Mouse (Mus musculus) myocyte (in vitro differentiated cells): Measurements from ENCODE around the gene Olfr952.

Source experiments
- E2F4 ChIP-seq: IDR thresholded peaks from one replicate; pipeline ENCODE4 v1.6.1; 2011; ENCODE audit warnings: mild to moderate bottlenecking, control low read depth, moderate library complexity; ENCODE audit not compliant: insufficient read depth
- MYOD1 ChIP-seq, 3 experiments: IDR thresholded peaks; one replicate each; pipeline ENCODE4 v1.6.1; 2011; ENCODE audit warnings: control low read depth in 2 of 3, low read depth in 2 of 3, mild to moderate bottlenecking in 2 of 3, moderate library complexity in 1 of 3; ENCODE audit not compliant: insufficient read length in 2 of 3, control insufficient read depth in 1 of 3
- POLR2A ChIP-seq: IDR thresholded peaks from one replicate; pipeline ENCODE4 v1.6.1; 2011; ENCODE audit warnings: low read depth, mild to moderate bottlenecking, control low read depth, moderate library complexity; ENCODE audit not compliant: insufficient read length
- POLR2AphosphoS2 ChIP-seq: IDR thresholded peaks from one replicate; pipeline ENCODE4 v1.6.1; 2011; ENCODE audit warnings: low read depth, control low read depth; ENCODE audit not compliant: insufficient read length
- TCF12 ChIP-seq: IDR thresholded peaks from one replicate; pipeline ENCODE4 v1.6.1; 2011; ENCODE audit warnings: mild to moderate bottlenecking, control low read depth; ENCODE audit not compliant: poor library complexity, insufficient read depth, severe bottlenecking
- TCF3 ChIP-seq: IDR thresholded peaks from one replicate; pipeline ENCODE4 v1.6.1; 2011; ENCODE audit warnings: low read depth, control low read depth; ENCODE audit not compliant: insufficient read length

- TF ChIP-seq POLR2A (no peak), POLR2AphosphoS2 (no peak), TCF12 (no peak), E2F4 (no peak), TCF3 (no peak), MYOD1 (IDR thresholded peaks at IDR 0.05; ENCODE audit: control insufficient read depth in 1 of 3, insufficient read length in 2 of 3, low read depth in 2 of 3) (no peak)
Observed at GRCm38 (mm10) chr9:39471844-39472243, 44.9 kb upstream of the Olfr952 start, which contains the start of gene Olfr955.
